In genomic region chr4:149098571-149098970, GRCm38 (mm10) we compare ENCODE assay signal across 8 mouse cellular contexts. TPM values are rescaled to one million over a fixed set of nuclear protein-coding genes. Genes with fewer than 3 reads are reported as not detected.
A peak's percentile ranks its signal among the peaks of the same experiment; 100 is the strongest.
DNase-seq lines count a peak whose midpoint lies in the region; ATAC-seq and TF ChIP-seq lines count a peak whose summit lies in the region.

No protein-coding gene starts in this region.

- no peak for ATAC-seq in heart, embryonic 13.5 days (ENCODE audit: extremely low read depth, insufficient number of reproducible peaks, low FRiP score, low TSS enrichment)
- ATAC-seq in forebrain, postnatal 0 days, result no peak
- ATAC-seq in megakaryocyte-erythroid progenitor cell, adult 5-6 weeks (replicated peaks; ENCODE audit: low FRiP score, low TSS enrichment, poor library complexity, severe bottlenecking), result peak; percentile 27

- intact Hi-C loops in heart, postnatal 14 days (cut with DNase I), result no loop called here
- intact Hi-C loops in left cerebral cortex, postnatal 14 days (cut with DNase I), result no loop called here

- H3K27ac ChIP-seq in heart, embryonic 13.5 days (replicated peaks), result peak overlapping the region; percentile 46; the same call in 1 of the 2 replicates
- H3K27ac ChIP-seq in ES-Bruce4 (ENCODE audit: insufficient read depth, low read length), result no peak overlapping the region
- no peak overlapping the region for H3K27ac ChIP-seq in forebrain, postnatal 0 days (ENCODE audit: low read depth, low read length)

- H3K4me2 ChIP-seq in heart, embryonic 13.5 days, result peak overlapping the region; percentile 98
- H3K4me2 ChIP-seq in forebrain, postnatal 0 days (ENCODE audit: low read depth), result peak overlapping the region; percentile 74

- no peak for TF ChIP-seq CTCF in ES-Bruce4 (IDR thresholded peaks at IDR 0.05; ENCODE audit: low read depth, low read length)
- no peak for TF ChIP-seq CTCF in forebrain, postnatal 0 days (IDR thresholded peaks at IDR 0.05; ENCODE audit: low read depth)

- H3K4me3 ChIP-seq in heart, embryonic 13.5 days, result peak overlapping the region; percentile 99
- H3K4me3 ChIP-seq in ES-Bruce4 (ENCODE audit: low read depth, low read length), result peak overlapping the region; percentile 99
- H3K4me3 ChIP-seq in forebrain, postnatal 0 days (ENCODE audit: low read depth, low read length), result peak overlapping the region; percentile 79

- H3K4me1 ChIP-seq in heart, embryonic 13.5 days, result peaks cover 21% of the 10 kb centered on the region
- no peaks in the 10 kb centered on the region for H3K4me1 ChIP-seq in ES-Bruce4 (ENCODE audit: control insufficient read depth, insufficient read depth, low read length)
- 0 out of 2 replicates have a peak, but pooled peaks cover 5% of the 10 kb centered on the region for H3K4me1 ChIP-seq in forebrain, postnatal 0 days (ENCODE audit: insufficient read depth)

- peak overlapping the region; percentile 96 for H3K9ac ChIP-seq in heart, embryonic 13.5 days
- H3K9ac ChIP-seq in ES-Bruce4 (ENCODE audit: low read depth, poor library complexity, severe bottlenecking), result peak overlapping the region; percentile 92
- peak overlapping the region; percentile 79 for H3K9ac ChIP-seq in forebrain, postnatal 0 days

- no peak for TF ChIP-seq EP300 in ES-Bruce4 (IDR thresholded peaks at IDR 0.05; ENCODE audit: insufficient read depth, low read depth, low read length)

- 9% methylated on average over 11 of the region's 11 CpGs for WGBS in heart, embryonic 13.5 days
- 25% methylated on average over 11 of the region's 11 CpGs for WGBS in forebrain, postnatal 0 days

- no peak for TF ChIP-seq POLR2A in ES-Bruce4 (IDR thresholded peaks at IDR 0.05; ENCODE audit: insufficient read depth, low read length)

- H3K9me3 ChIP-seq in heart, embryonic 13.5 days, result no peaks in the 10 kb centered on the region
- no peaks in the 10 kb centered on the region for H3K9me3 ChIP-seq in ES-Bruce4 (replicated peaks; ENCODE audit: control insufficient read depth, insufficient read depth, low read length, poor library complexity, severe bottlenecking)
- no peaks in the 10 kb centered on the region for H3K9me3 ChIP-seq in forebrain, postnatal 0 days (ENCODE audit: low read length)

- no peak for DNase-seq in heart, postnatal 14 days
- DNase-seq in forebrain, postnatal 0 days, result no peak
- no peak for DNase-seq in testis, postnatal 14 days (ENCODE audit: low spot score)
- no peak for DNase-seq in ovary, postnatal 14 days (ENCODE audit: low spot score)
- no peak for DNase-seq in left cerebral cortex, postnatal 14 days (ENCODE audit: low spot score in 2 of 2)

- H3K36me3 ChIP-seq in heart, embryonic 13.5 days, result peaks cover 11% of the 10 kb centered on the region
- H3K36me3 ChIP-seq in ES-Bruce4 (ENCODE audit: control insufficient read depth, insufficient read depth, low read length, poor library complexity, severe bottlenecking), result no peaks in the 10 kb centered on the region
- peaks cover 4% of the 10 kb centered on the region; the same call in 1 of the 2 replicates for H3K36me3 ChIP-seq in forebrain, postnatal 0 days (ENCODE audit: insufficient read depth)

- no peaks in the 10 kb centered on the region for H3K27me3 ChIP-seq in heart, embryonic 13.5 days (replicated peaks)
- H3K27me3 ChIP-seq in ES-Bruce4 (ENCODE audit: control insufficient read depth, insufficient read depth, low read length, poor library complexity, severe bottlenecking), result no peaks in the 10 kb centered on the region
- no peaks in the 10 kb centered on the region for H3K27me3 ChIP-seq in forebrain, postnatal 0 days (ENCODE audit: insufficient read depth, low read length)

RNA-seq across cellular contexts. Expression of gene Pex14, which starts 1.1 kb away (rescaled TPM):
- polyA plus RNA-seq in heart, embryonic 13.5 days (2015; fragmentation: Nextera tagmentation; extraction: Ambion mirVana), result 39.7 and 43.0 TPM in 2 replicates
- total RNA-seq in heart, postnatal 14 days (2021), result 10 to 100 TPM; 20.5 to 21.7 TPM
- polyA plus RNA-seq in ES-Bruce4 (2011; ENCODE audit: insufficient read depth, insufficient read length, low read depth, missing spikeins), result 31.2 and 32.4 TPM in 2 replicates
- total RNA-seq in forebrain, postnatal 0 days (2014; rRNA removed), result 61.3 and 66.5 TPM in 2 replicates
- 64.8 and 66.6 TPM in 2 replicates for polyA plus RNA-seq in forebrain, postnatal 0 days (2015; fragmentation: Nextera tagmentation; extraction: Ambion mirVana)
- total RNA-seq in megakaryocyte-erythroid progenitor cell, adult 5-6 weeks (2014; fragmentation: Nextera tagmentation), result 10.3 and 15.8 TPM in 2 replicates
- 8.0 and 16.8 TPM in 2 replicates for total RNA-seq in megakaryocyte-erythroid progenitor cell, adult 5-6 weeks (2017)
- total RNA-seq in left cerebral cortex, postnatal 14 days (2021), result 10 to 100 TPM; 36.5 to 41.7 TPM

RNA-seq across cellular contexts. Expression of gene Dffa, which starts 5.4 kb away (rescaled TPM):
- 31.2 and 33.5 TPM in 2 replicates for polyA plus RNA-seq in heart, embryonic 13.5 days (2015; fragmentation: Nextera tagmentation; extraction: Ambion mirVana)
- total RNA-seq in heart, postnatal 14 days (2021), result 10 to 100 TPM; 33.5 to 39.0 TPM
- 15.5 and 15.8 TPM in 2 replicates for polyA plus RNA-seq in ES-Bruce4 (2011; ENCODE audit: insufficient read depth, insufficient read length, low read depth, missing spikeins)
- 18.0 and 20.2 TPM in 2 replicates for total RNA-seq in forebrain, postnatal 0 days (2014; rRNA removed)
- polyA plus RNA-seq in forebrain, postnatal 0 days (2015; fragmentation: Nextera tagmentation; extraction: Ambion mirVana), result 22.3 and 24.3 TPM in 2 replicates
- 27.6 and 28.1 TPM in 2 replicates for total RNA-seq in megakaryocyte-erythroid progenitor cell, adult 5-6 weeks (2014; fragmentation: Nextera tagmentation)
- total RNA-seq in megakaryocyte-erythroid progenitor cell, adult 5-6 weeks (2017), result 20.3 and 25.6 TPM in 2 replicates
- 10 to 100 TPM; 58.3 to 61.6 TPM for total RNA-seq in left cerebral cortex, postnatal 14 days (2021)

RNA-seq across cellular contexts. Expression of gene Cort, which starts 28.0 kb away (rescaled TPM):
- not detected in 2 replicates for polyA plus RNA-seq in heart, embryonic 13.5 days (2015; fragmentation: Nextera tagmentation; extraction: Ambion mirVana)
- under 1 TPM; 0.59 to 0.88 TPM for total RNA-seq in heart, postnatal 14 days (2021)
- 0.91 and 1.4 TPM in 2 replicates for polyA plus RNA-seq in ES-Bruce4 (2011; ENCODE audit: insufficient read depth, insufficient read length, low read depth, missing spikeins)
- total RNA-seq in forebrain, postnatal 0 days (2014; rRNA removed), result 4.5 and 7.5 TPM in 2 replicates
- polyA plus RNA-seq in forebrain, postnatal 0 days (2015; fragmentation: Nextera tagmentation; extraction: Ambion mirVana), result 7.8 and 10.9 TPM in 2 replicates
- total RNA-seq in megakaryocyte-erythroid progenitor cell, adult 5-6 weeks (2014; fragmentation: Nextera tagmentation), result not detected in 2 replicates
- total RNA-seq in megakaryocyte-erythroid progenitor cell, adult 5-6 weeks (2017), result not detected in 2 replicates
- 10 to 100 TPM; 16.3 to 21.3 TPM for total RNA-seq in left cerebral cortex, postnatal 14 days (2021)

RNA-seq across cellular contexts. Expression of gene Cenps, which starts 38.9 kb away (rescaled TPM):
- polyA plus RNA-seq in heart, embryonic 13.5 days (2015; fragmentation: Nextera tagmentation; extraction: Ambion mirVana), result 23.2 and 25.6 TPM in 2 replicates
- total RNA-seq in heart, postnatal 14 days (2021), result 1 to 10 TPM; 9.2 to 9.3 TPM
- 26.5 and 35.7 TPM in 2 replicates for polyA plus RNA-seq in ES-Bruce4 (2011; ENCODE audit: insufficient read depth, insufficient read length, low read depth, missing spikeins)
- 6.5 and 8.2 TPM in 2 replicates for total RNA-seq in forebrain, postnatal 0 days (2014; rRNA removed)
- 15.9 and 22.5 TPM in 2 replicates for polyA plus RNA-seq in forebrain, postnatal 0 days (2015; fragmentation: Nextera tagmentation; extraction: Ambion mirVana)
- 29.6 and 48.0 TPM in 2 replicates for total RNA-seq in megakaryocyte-erythroid progenitor cell, adult 5-6 weeks (2014; fragmentation: Nextera tagmentation)
- total RNA-seq in megakaryocyte-erythroid progenitor cell, adult 5-6 weeks (2017), result 15.4 and 26.2 TPM in 2 replicates
- 10 to 100 TPM; 22.7 to 24.1 TPM for total RNA-seq in left cerebral cortex, postnatal 14 days (2021)
